Mouse (Mus musculus): ENCODE data around the gene Rybp. TPM values are rescaled to one million over a fixed set of nuclear protein-coding genes. Genes with fewer than 3 reads are reported as not detected.

The Rybp gene
- 10 to 100 TPM; 56.7 to 58.7 TPM for total RNA-seq (2021)
- long read RNA-seq, experiment 1, full-length matches to known transcripts: 1 of 5 reads
- long read RNA-seq, experiment 1, partial matches to known transcripts: 0 of 5 reads
- long read RNA-seq, experiment 1, other reads (novel, unspliced or antisense): 4 of 5 reads
- long read RNA-seq, experiment 2, full-length matches to known transcripts: 1 of 6 reads
- long read RNA-seq, experiment 2, partial matches to known transcripts: 0 of 6 reads
- long read RNA-seq, experiment 2, other reads (novel, unspliced or antisense): 5 of 6 reads

DNA sequence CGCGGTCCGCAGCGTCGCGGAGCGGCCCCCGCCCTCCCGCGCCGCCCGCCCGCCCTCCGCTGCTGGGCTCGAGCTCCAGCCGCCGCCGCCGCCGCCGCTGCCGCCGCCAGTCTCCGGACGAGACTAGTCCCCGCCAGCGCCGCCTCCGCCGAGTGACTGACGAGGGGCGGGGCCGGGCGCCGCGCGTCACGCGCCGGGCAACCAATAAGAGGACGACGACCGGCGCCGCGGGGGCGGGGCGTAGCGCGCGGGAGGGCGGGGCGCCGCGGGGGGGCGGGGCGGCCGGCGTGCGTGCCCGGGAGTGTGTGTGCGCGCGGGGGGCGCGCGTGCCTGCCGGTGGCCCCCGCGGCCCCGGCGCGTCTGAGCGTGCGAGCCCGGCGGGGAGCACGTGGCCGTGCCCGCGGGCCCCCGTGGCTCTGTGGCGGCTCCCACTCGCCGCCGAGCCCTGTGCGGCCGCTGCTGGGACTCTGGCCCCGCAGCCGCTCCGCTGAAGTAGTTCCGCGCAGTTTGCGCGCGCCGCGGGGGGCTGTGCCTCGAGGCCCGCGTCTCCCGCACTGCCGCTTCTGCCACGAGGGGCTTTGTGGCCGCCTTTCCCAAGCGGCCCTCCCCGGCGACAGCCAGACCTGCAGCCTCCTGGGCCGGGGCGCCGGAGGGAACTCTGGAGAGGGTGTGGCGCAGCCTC is at the start of gene Rybp:
Rybp (minus strand) TSS at position 152 of the 682 bp plus-strand sequence.
- DNase-seq (ENCODE audit: low spot score in 2 of 2): peak; percentile 89 to 95

GRCm38 (mm10) chr6:100336591-100337148 is 49.4 kb upstream of the Rybp start:
- no peak for DNase-seq (ENCODE audit: low spot score in 2 of 2)

GRCm38 (mm10) chr6:100335506-100336144 is 48.3 kb upstream of the Rybp start:
- DNase-seq (ENCODE audit: low spot score in 2 of 2): no peak

DNA sequence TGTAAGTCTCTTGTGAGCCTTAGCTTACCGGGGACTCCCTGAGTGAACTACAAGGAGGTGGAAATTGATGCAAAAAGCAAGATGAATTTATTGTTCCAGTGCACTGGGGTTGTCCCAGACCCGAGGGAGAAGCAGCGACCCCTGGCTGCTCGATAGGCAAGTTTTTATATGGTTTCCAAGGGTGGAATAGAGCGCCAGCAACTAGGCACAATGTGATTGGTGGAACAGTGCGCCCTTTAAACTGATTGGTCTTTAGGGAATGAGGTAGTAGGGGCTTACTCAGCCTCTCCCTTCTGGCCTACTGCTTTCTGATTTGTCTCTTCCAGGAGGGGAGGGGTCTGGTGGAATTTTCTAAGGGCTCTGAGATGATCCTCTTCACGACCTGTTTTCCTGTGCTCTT is 46.5 kb upstream of the Rybp start:
- no peak for DNase-seq (ENCODE audit: low spot score in 2 of 2)

DNA sequence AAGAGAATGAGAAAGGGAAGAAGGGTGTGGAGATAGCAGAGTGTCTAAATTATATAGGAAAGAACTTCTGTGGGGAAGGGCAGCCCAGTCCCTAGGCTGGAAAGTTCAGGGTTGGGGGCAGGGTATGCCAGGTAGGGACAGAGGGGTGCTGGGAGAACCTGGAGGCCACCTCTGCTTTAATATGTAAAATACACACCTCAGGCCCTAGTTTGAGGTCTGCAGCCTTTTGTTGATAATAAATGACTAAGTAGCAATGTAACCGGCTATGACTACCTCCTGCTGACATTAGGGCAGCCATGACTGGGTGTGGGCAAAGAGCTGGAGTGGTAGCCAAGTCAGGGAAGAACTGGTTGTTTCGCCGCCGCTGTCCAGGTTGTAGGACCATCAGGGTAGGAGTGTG is 45.2 kb upstream of the Rybp start:
- no peak for DNase-seq (ENCODE audit: low spot score in 2 of 2)

DNA sequence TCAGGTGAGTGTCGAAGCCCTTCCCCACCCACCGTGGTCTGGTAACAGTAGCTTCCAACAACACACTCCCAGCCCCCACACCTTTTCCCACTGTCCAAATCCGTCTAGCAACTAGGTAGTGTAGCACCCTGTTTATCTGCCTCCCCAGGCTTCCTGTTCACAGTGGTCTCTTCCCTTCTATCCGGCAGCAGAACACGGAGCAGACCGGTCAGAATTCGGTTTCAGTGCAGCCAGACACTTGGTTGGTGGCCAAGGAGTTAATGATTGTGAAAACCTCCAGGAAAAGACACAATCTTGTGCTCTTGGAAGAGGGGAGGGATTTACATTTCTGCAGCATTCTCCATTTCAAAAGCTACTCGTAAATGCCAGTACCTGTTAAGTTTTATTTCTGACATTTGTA is 44.3 kb upstream of the Rybp start:
- no peak for DNase-seq (ENCODE audit: low spot score in 2 of 2)

- no peak for DNase-seq (ENCODE audit: low spot score in 2 of 2)
These were observed 43.8 kb upstream of the Rybp start for GRCm38 (mm10) chr6:100331055-100331454.

- no peak for DNase-seq (ENCODE audit: low spot score in 2 of 2)
These were observed 42.3 kb upstream of the Rybp start for GRCm38 (mm10) chr6:100329542-100329941.

DNA sequence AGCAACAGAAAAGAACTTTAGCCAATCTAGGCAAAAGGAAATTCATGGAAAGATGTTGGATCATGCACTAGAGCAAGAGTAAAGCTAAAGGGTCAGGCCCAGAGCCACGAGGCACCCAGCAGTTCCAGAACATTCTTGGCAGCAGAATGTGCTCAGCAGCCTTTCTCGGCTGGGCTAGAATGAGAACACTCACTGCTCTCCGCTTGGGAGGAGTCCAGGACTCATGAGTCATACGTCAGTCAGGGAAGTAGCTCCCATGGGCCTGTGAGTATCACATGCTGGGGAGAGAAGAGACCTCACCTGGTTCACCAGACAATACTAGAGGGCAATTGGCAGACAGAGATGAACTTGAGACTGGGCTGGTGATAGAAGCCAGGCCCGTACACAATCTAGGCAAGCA is 39.8 kb upstream of the Rybp start:
- peak; percentile 39 to 70 for DNase-seq (ENCODE audit: low spot score in 2 of 2)

- peak in 1 of 2 experiments; percentile 38 for DNase-seq (ENCODE audit: low spot score in 2 of 2)
These were observed 36.6 kb upstream of the Rybp start for GRCm38 (mm10) chr6:100323756-100324430.

DNA sequence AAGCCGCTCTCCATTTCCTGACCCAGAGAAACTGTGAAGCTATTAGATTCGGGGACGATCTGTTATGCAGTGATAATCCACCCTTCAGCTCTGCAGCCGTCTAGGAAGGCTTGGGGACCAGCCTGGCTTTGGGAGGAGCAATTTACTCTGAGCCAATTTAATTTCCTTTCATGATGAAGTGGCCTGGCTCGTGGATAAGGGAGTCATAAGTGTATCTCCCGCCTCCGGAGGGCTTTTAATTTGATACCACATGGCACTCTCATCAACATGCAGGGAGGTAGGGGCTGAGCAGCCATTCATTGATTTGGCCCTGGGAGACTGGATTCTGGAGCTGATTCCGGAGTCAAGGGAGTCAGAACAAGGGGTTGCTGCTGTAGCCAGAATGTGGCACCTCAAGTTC is 35.3 kb upstream of the Rybp start:
- no peak for DNase-seq (ENCODE audit: low spot score in 2 of 2)

- no peak for DNase-seq (ENCODE audit: low spot score in 2 of 2)
These were observed 34.9 kb upstream of the Rybp start for GRCm38 (mm10) chr6:100322145-100322544.

- no peak for DNase-seq (ENCODE audit: low spot score in 2 of 2)
These were observed 26.9 kb upstream of the Rybp start for GRCm38 (mm10) chr6:100314201-100314600.

GRCm38 (mm10) chr6:100311167-100311566 is 23.9 kb upstream of the Rybp start:
- no peak for DNase-seq (ENCODE audit: low spot score in 2 of 2)

DNA sequence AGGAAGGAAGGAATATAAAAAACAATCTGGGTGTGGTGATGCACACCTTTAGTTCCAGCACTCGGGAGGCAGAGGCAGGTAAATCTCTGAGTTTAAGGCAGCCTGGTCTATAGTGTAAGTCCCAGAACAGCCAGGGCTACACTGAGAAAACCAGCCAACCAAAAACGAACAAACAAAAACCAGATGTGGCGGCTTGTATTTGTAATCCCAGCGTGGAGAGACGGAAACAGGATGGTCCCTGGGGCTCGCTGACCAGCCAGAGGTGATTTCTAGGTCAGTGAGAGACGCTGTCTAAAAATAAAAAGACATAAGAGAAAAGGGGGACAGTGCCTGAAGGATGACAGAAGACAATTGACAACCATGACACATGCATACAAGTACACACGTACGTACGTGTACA is 17.5 kb upstream of the Rybp start:
- no peak for DNase-seq (ENCODE audit: low spot score in 2 of 2)

GRCm38 (mm10) chr6:100301410-100302108 is 14.3 kb upstream of the Rybp start:
- DNase-seq (ENCODE audit: low spot score in 2 of 2): no peak

GRCm38 (mm10) chr6:100300831-100301230 is 13.5 kb upstream of the Rybp start:
- no peak for DNase-seq (ENCODE audit: low spot score in 2 of 2)

- no peak for DNase-seq (ENCODE audit: low spot score in 2 of 2)
These were observed 11.7 kb upstream of the Rybp start for GRCm38 (mm10) chr6:100298945-100299344.

- DNase-seq (ENCODE audit: low spot score in 2 of 2): no peak
These were observed 10.3 kb upstream of the Rybp start for GRCm38 (mm10) chr6:100297536-100297935.

- peak; percentile 15 to 55 for DNase-seq (ENCODE audit: low spot score in 2 of 2)
These were observed 5.1 kb upstream of the Rybp start for GRCm38 (mm10) chr6:100292411-100292810.

DNA sequence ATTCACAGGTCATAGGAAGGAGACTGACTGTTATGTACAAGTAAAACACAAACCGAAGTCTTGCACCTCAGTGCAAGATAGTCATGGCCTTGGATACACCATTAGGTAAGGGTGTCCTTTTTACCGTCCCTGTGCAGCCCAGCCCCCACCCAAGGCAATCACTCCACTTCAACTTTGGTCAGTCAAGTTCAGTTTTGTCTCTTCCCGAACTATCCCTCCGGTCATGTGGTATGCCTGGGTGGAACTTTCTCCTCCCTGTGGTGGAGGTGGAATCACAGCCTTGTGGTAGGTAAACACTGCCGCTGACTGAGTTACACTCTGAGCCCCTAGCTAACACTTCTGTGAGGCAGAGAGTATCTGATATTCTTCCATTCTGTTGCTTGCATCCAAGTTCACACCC is 1.8 kb upstream of the Rybp start:
- no peak for DNase-seq (ENCODE audit: low spot score in 2 of 2)

Data from layer of hippocampus, postnatal 14 days (tissue).